Mouse (Mus musculus) heart, adult 2 months (tissue): ENCODE data around the gene Arpc5. TPM values are rescaled to one million over a fixed set of nuclear protein-coding genes. Genes with fewer than 3 reads are reported as not detected.
A peak's percentile ranks its signal among the peaks of the same experiment; 100 is the strongest.

Experiments
- DNase-seq, 2 experiments: peaks; one replicate each; pipeline ENCODE4 v3.0.0; 2021
- H3K27ac ChIP-seq: fragments of 200-600 bp; 2 replicates; pipeline ENCODE4 v1.8.1; 2022
- H3K27me3 ChIP-seq: fragments of 200-500 bp; 2 replicates; pipeline ENCODE4 v1.6.1; 2012; ENCODE audit warnings: mild to moderate bottlenecking, low read length, inconsistent platforms, mixed read lengths; ENCODE audit not compliant: control insufficient read depth, insufficient read depth
- H3K36me3 ChIP-seq: fragments of 200-500 bp; 2 replicates; pipeline ENCODE4 v1.6.1; 2012; ENCODE audit warnings: low read length, inconsistent platforms; ENCODE audit not compliant: control insufficient read depth, insufficient read depth
- H3K4me1 ChIP-seq: fragments of 200-500 bp; 2 replicates; pipeline ENCODE4 v1.6.1; 2011; ENCODE audit warnings: low read length; ENCODE audit not compliant: control insufficient read depth, insufficient read depth
- H3K4me3 ChIP-seq: fragments of 200-600 bp; 2 replicates; pipeline ENCODE4 v1.8.1; 2022
- H3K79me2 ChIP-seq: fragments of 200-500 bp; replicated peaks from 2 replicates; pipeline ENCODE4 v1.6.1; 2012; ENCODE audit warnings: mild to moderate bottlenecking, inconsistent platforms, low read length, moderate library complexity, mixed read lengths; ENCODE audit not compliant: control insufficient read depth, insufficient read depth
- H3K9ac ChIP-seq: fragments of 200-500 bp; 2 replicates; pipeline ENCODE4 v1.6.1; 2012; ENCODE audit warnings: low read depth, mild to moderate bottlenecking, control low read depth, inconsistent platforms, low read length, mixed read lengths
- CTCF ChIP-seq: fragments of 200-600 bp; IDR thresholded peaks from 2 replicates; pipeline ENCODE4 v1.8.1; 2022; ENCODE audit warnings: antibody characterized with exemption, mild to moderate bottlenecking, moderate library complexity
- EP300 ChIP-seq: fragments of 200-500 bp; IDR thresholded peaks from 2 replicates; pipeline ENCODE4 v1.6.1; 2011; ENCODE audit warnings: low read depth, low read length, control low read depth; ENCODE audit not compliant: insufficient read depth
- POLR2A ChIP-seq: fragments of 200-500 bp; IDR thresholded peaks from 2 replicates; pipeline ENCODE4 v1.6.1; 2011; ENCODE audit warnings: mild to moderate bottlenecking, low read depth, low read length, control low read depth; ENCODE audit not compliant: insufficient read depth
- WGBS: fragments of 180-500 bp; shearing (Covaris S2); methylation state at CpG from one replicate; pipeline ENCODE4 v1.1.7; 2018; 5-methylcytosine and 5-hydroxymethylcytosine counted together
- intact Hi-C: fragments of 180-260 bp; cut with DNase I; formaldehyde crosslinking; loops from one replicate; pipeline ENCODE4 v1.15.1; 2025
- long read RNA-seq: library from polyadenylated mRNA; stranded (forward); transcript quantifications from one replicate; pipeline ENCODE4 v2.0.0, GENCODE M21; 2021
- polyA plus RNA-seq: library from polyadenylated mRNA; depleted of rRNA; stranded (reverse); fragments of >200 nt; gene quantifications from 2 replicates; pipeline ENCODE4 v1.2.3, GENCODE M21; 2012; rRNA removed
- total RNA-seq, 2 experiments: library from RNA; stranded (reverse); gene quantifications; 2 replicates each; pipeline ENCODE4 v1.2.3; 2021

Arpc5 gene
- total RNA-seq (10 to 100 TPM; 26.4 to 27.7 TPM), polyA plus RNA-seq (23.6 and 32.9 TPM in 2 replicates)
- long read RNA-seq, transcript Arpc5-201 (4 exons, 1,914 nt): major isoform, 51 of 56 reads
- long read RNA-seq, partial matches to known transcripts: 1 of 56 reads
- long read RNA-seq, other reads (novel, unspliced or antisense): 4 of 56 reads

DNA sequence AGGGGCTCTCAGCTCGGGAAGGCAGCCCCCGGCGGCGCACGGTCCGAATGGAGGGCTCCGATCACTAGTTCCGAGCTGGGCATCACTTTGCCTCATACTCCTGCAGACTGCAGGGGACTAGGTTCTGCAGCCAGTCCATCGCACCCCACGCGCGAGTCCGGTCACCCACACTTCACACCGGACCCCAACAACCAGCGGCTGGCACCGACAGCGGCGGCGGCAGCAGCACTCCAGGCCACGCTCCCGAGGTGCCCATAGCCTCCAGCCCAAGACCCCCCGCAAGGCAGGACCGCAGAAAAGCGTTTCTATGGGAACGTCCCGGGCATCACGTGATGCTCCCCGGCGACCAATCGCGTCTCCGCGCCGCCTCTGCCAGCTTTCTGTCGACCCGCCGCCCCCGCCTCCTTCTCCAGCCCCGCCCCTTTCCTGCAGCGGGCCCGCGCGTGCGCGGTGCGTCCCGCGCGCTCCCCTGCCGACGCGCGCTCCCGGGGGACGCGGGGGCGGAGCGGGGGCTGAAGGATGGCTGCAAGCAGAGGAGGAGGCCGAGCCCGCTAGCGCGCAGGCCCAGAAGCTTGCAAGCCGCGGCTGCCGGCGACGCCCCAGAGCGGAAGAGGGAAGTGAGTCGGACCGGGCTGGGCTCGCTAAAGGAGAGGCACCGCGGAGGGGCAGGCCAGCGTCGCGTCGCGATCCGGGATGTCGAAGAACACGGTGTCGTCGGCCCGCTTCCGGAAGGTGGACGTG is at the start of gene Arpc5, which contains the start of gene Rgl1:
Gene Arpc5 (plus strand): TSS at position 511 of the 741 bp plus-strand sequence.
Gene Rgl1 (minus strand): TSS at position 320 of the 741 bp plus-strand sequence.
- peak; percentile 99 for DNase-seq
- under 1% methylated on average over 86 of the region's 86 CpGs for WGBS
- no peaks in the 10 kb centered on the region for H3K27me3 ChIP-seq
- H3K36me3 ChIP-seq: peaks cover 10% of the 10 kb centered on the region
- peak; percentile 94 for TF ChIP-seq POLR2A
- TF ChIP-seq EP300: peak; percentile 68; the same call in 1 of the 2 replicates
- no peak for TF ChIP-seq CTCF
- peak within 1 kb of the TSS; percentile 93 for H3K27ac ChIP-seq
- H3K4me3 ChIP-seq: peak within 1 kb of the TSS; percentile 87
- H3K4me1 ChIP-seq: peaks cover 1% of the 10 kb centered on the region; the same call in 1 of the 2 replicates
- 0 out of 2 replicates have a peak, but pooled peaks cover 1% of the 10 kb centered on the region for H3K79me2 ChIP-seq
- peak within 1 kb of the TSS; percentile 76 for H3K9ac ChIP-seq
- intact Hi-C loops: loop anchor here (2.0 to 5.0 kb wide), 2 partner anchors 39 to 137 kb away; partner anchors contain the start of gene Smg7

DNA sequence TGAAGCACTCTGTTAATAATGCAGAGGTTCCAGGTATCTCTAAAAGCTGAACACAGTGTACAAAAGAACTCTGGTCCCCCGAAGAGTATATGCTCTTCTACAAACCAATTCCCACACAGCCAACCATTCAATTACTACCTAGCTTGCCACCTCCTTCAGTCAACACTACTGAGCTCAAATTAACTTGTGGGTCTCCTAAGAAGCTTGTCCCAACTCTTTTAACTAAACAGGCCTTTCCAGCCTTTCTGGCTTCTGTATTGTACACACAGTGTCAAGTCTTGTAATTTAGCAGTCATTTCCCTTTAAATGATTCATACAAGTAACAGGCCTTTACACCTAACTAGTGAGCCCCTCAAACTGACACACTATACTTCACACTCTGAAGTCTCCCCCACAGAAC is 49.0 kb upstream of the Arpc5 start:
- WGBS: 82% methylated on average over 1 of the region's 1 CpGs
- DNase-seq: no peak
- Histone ChIP-seq H3K4me1 (no peaks in the 10 kb centered on the region), H3K27me3 (no peaks in the 10 kb centered on the region), H3K79me2 (no peaks in the 10 kb centered on the region), H3K27ac (no peak overlapping the region), H3K4me3 (no peak overlapping the region), H3K9ac (no peak overlapping the region), H3K36me3 (no peaks in the 10 kb centered on the region)
- no peak for TF ChIP-seq EP300
- TF ChIP-seq POLR2A: no peak
- no peak for TF ChIP-seq CTCF
- intact Hi-C loops: no loop called here

DNA sequence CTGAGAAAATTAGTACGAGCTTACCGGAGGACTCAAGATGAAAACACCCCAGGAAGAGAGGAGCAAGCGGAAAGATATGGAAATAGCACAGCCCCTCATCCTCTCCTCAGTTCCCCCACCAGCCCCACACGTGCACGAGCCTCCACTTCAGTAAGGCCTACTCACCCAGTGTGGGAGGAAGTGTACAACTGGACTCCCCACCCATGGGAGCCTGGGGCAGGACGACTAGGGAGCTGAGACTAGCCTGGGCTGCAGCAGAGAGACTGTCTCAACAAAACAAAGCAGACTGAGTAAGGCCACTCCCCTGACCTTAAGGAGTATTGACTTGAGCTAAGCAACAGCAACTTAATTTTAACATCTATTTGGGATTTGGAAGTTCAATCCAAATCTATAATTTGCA is 48.1 kb upstream of the Arpc5 start:
- no peak overlapping the region for H3K9ac ChIP-seq
- no peaks in the 10 kb centered on the region for H3K79me2 ChIP-seq
- WGBS: 49% methylated on average over 6 of the region's 6 CpGs
- intact Hi-C loops: no loop called here
- H3K27me3 ChIP-seq: no peaks in the 10 kb centered on the region
- H3K36me3 ChIP-seq: no peaks in the 10 kb centered on the region
- no peak overlapping the region for H3K4me3 ChIP-seq
- no peak overlapping the region for H3K27ac ChIP-seq
- no peak for DNase-seq
- no peaks in the 10 kb centered on the region for H3K4me1 ChIP-seq
- TF ChIP-seq CTCF: no peak
- TF ChIP-seq POLR2A: no peak
- TF ChIP-seq EP300: no peak

DNA sequence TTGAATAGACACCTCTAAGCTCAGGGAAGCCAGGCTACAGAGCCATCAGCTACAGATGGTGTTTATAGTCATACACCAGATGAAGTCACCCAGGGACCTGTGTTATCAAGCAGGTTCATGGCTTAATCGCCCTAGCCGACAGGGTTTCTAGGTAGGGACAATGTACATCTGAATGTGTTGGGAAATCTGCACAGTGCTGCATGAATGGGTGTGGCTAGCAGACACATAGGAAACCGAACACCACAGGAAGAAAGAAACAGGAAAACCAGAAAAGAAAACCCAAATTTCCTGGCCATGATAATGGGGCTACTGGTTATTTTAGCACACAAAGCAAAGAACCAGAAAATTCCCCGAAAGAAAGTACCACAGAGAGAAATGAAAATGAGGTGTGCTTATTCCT is 45.4 kb upstream of the Arpc5 start:
- H3K4me1 ChIP-seq: no peaks in the 10 kb centered on the region
- H3K4me3 ChIP-seq: no peak overlapping the region
- WGBS: 30% methylated on average over 4 of the region's 4 CpGs
- no peaks in the 10 kb centered on the region for H3K79me2 ChIP-seq
- H3K27me3 ChIP-seq: no peaks in the 10 kb centered on the region
- TF ChIP-seq CTCF: no peak
- no peak for TF ChIP-seq EP300
- no peak for TF ChIP-seq POLR2A
- H3K27ac ChIP-seq: no peak overlapping the region
- no peak for DNase-seq
- intact Hi-C loops: no loop called here
- H3K36me3 ChIP-seq: no peaks in the 10 kb centered on the region
- H3K9ac ChIP-seq: no peak overlapping the region

DNA sequence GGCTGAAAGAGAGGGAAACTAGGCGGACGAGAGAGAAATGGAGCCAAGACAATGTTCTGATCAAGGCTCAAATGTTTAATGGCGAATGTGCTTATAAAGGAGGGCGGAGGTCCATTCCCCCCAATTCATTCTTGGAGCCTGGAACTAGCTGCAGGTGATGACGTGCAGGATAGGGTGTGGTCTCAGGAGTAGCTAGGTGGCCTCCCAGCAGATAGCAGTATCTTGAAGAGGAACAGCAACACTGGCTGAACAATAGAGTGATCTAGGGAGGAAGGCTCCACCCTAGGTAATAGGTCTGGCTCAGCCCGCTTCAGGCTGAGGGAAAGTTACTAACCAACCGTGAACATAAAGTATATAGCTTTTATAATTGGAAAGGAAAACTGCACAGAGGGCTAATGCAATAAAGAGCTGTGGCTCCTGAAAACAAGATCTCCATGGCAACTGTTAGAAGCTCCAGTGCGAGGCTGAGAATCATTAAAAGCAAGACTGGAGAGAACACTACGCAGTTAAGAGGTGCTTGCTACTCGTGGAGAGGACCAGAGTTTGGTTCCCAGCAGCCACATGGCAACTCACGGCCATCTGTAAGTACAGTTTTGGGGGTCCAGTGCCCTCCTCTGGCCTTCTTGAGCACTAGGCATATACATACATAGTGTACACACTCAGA is 44.7 kb upstream of the Arpc5 start:
- Histone ChIP-seq H3K4me1 (no peaks in the 10 kb centered on the region), H3K79me2 (no peaks in the 10 kb centered on the region), H3K9ac (no peak overlapping the region), H3K36me3 (no peaks in the 10 kb centered on the region), H3K27ac (no peak overlapping the region), H3K27me3 (no peaks in the 10 kb centered on the region), H3K4me3 (no peak overlapping the region)
- TF ChIP-seq EP300 (0 out of 2 replicates have a peak, but pooled peaks have one; percentile 31), CTCF (no peak), POLR2A (no peak)
- intact Hi-C loops: no loop called here
- 72% methylated on average over 11 of the region's 11 CpGs for WGBS
- no peak for DNase-seq

DNA sequence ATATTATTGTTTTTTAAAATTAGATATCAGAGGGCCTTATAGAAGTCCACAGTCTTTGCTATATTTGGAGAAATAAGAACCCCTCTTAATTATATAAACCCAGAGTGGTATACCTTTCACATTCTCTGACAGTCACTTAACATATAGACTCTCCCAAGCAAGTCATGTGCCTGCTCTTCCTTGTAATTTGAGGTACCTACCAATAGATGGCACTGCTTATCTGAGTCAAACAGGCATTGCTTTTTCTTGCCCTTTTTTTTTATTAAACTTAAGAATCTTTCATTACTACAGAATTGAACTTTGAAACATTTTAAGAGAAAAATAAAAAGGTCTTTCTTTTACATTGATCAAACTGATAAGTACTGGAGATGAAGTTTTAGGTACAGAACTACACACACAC is 42.1 kb upstream of the Arpc5 start:
- DNase-seq: no peak
- H3K27me3 ChIP-seq: no peaks in the 10 kb centered on the region

More for the DNA sequence above, 42.1 kb upstream of the Arpc5 start:
- Histone ChIP-seq H3K27ac (no peak overlapping the region), H3K36me3 (no peaks in the 10 kb centered on the region), H3K79me2 (no peaks in the 10 kb centered on the region), H3K9ac (no peak overlapping the region), H3K4me1 (peaks cover 2% of the 10 kb centered on the region), H3K4me3 (no peak overlapping the region)
- intact Hi-C loops: loop anchor here (2.0 kb wide), 1 partner anchor 23 kb away; no protein-coding TSS in a partner anchor
- no peak for TF ChIP-seq POLR2A
- TF ChIP-seq EP300: no peak
- peak; percentile 90 for TF ChIP-seq CTCF
